In the genomic region with DNA sequence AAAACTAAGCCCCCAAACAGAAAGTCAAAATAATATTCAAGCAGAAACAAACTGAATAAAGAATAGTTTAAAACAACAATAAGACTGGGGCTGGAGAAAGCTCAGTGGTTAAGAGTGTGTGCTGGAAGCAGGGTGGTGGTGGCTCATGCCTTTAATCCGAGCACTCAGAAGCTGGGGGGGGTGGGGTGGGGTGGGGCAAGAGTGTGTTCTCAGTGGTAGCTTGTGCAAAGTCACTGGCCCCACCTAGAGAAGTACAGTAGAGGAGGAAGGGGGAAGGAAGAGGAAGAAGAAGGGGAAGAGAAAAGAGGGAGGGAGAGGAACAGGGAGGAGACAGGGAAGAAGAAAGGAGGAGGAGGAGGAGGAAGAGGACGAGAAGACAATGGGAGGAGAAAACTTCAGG, we compare ENCODE assay signal across 21 mouse cellular contexts.
"Had no signal": no experiment of that assay in that cellular context is flagged by ENCODE, and none has a peak within 500 bp of the region (broad histone marks: within the 10 kb centered on the region; RNA-seq: fewer than 3 reads in every experiment).

No protein-coding gene starts in this region.

- ATAC-seq: midbrain, embryonic 13.5 days; midbrain, embryonic 16.5 days had no signal

- DNase-seq: kidney, adult 11 months; kidney, adult 8-10 months; kidney, postnatal 10 days; kidney, postnatal 36 days; left cerebral cortex, postnatal 4 days; lung, adult 2 months; lung, postnatal 14 days; lung, postnatal 4 days; thymus, adult 2 months; thymus, postnatal 14 days; thymus, postnatal 4 days had no signal

- H3K4me2 ChIP-seq: kidney, embryonic 15.5 days; limb, embryonic 12.5 days; limb, embryonic 15.5 days; liver, embryonic 15.5 days; midbrain, embryonic 13.5 days had no signal

- H3K4me1 ChIP-seq: kidney, embryonic 15.5 days; limb, embryonic 12.5 days; limb, embryonic 15.5 days; midbrain, embryonic 13.5 days had no signal

- H3K9me3 ChIP-seq: kidney, embryonic 15.5 days; limb, embryonic 12.5 days; limb, embryonic 15.5 days; liver, embryonic 15.5 days; megakaryocyte, embryonic 14.5 days; midbrain, embryonic 10.5 days; midbrain, embryonic 13.5 days had no signal

- H3K9ac ChIP-seq: kidney, embryonic 15.5 days; limb, embryonic 12.5 days; limb, embryonic 15.5 days; liver, embryonic 15.5 days; midbrain, embryonic 13.5 days had no signal

- H3K27me3 ChIP-seq: limb, embryonic 15.5 days; liver, embryonic 15.5 days; midbrain, embryonic 13.5 days had no signal

- H3K27ac ChIP-seq: kidney, embryonic 15.5 days; limb, embryonic 12.5 days; limb, embryonic 15.5 days; liver, embryonic 15.5 days; midbrain, embryonic 10.5 days; midbrain, embryonic 13.5 days; stomach, postnatal 0 days had no signal

- H3K36me3 ChIP-seq: kidney, embryonic 15.5 days; limb, embryonic 12.5 days; limb, embryonic 15.5 days; liver, embryonic 15.5 days; midbrain, embryonic 10.5 days; midbrain, embryonic 13.5 days had no signal

- H3K4me3 ChIP-seq: kidney, embryonic 15.5 days; limb, embryonic 12.5 days; limb, embryonic 15.5 days; liver, embryonic 15.5 days; megakaryocyte, embryonic 14.5 days; midbrain, embryonic 10.5 days; midbrain, embryonic 13.5 days; myocyte had no signal
